Mouse (Mus musculus): ENCODE data around the gene Brinp3. TPM values are rescaled to one million over a fixed set of nuclear protein-coding genes. Genes with fewer than 3 reads are reported as not detected.

Gene Brinp3
- 0.20 and 0.29 TPM in 2 replicates for polyA plus RNA-seq (2014; fragmentation: Nextera tagmentation; extraction: Ambion mirVana)

DNA sequence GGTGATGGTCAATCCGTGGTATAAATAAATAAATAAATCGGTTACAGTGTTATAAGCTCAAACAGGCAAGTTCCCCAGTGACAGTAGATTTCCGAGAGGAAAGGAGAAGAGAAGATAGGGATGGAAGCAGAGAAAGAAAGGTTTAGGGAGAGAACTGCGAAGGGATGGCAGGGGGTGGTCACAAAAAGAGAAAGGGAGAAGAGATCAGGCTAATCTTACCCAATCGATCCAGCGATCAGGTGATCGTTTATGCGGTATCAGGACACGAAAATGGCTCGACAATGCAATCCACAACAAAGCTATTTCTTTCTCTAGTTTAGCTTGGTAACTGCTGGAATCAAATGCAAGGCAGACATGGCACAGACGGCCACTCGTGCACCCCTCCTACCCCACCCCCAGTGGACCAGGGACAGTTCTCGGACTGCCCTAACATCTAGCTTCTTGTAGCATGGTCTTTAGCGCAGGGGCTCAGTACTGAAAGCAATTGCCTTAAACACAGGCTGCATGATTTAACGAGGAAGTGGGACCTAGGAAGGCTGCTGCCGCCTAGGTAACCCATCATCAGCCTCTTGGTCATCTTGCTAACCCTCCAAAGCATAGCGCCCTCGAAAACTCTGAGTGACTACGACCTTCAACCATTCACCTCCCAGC lies at the start of gene Brinp3:
Gene Brinp3, plus strand, starts transcription at position 80 of the 651 bp plus-strand sequence.
- no peak within 1 kb of the TSS for H3K27ac ChIP-seq (replicated peaks; ENCODE audit: low read depth, low read length)
- H3K27me3 ChIP-seq (ENCODE audit: control insufficient read depth, insufficient read depth, low read length) = peaks cover 24% of the 10 kb centered on the region
- peak within 1 kb of the TSS; percentile 35; the same call in 1 of the 2 replicates for H3K4me2 ChIP-seq (ENCODE audit: low read depth, severe bottlenecking)
- H3K4me3 ChIP-seq (ENCODE audit: low read depth, low read length) = peak within 1 kb of the TSS; percentile 9
- no peaks in the 10 kb centered on the region for H3K36me3 ChIP-seq (ENCODE audit: control insufficient read depth, insufficient read depth, low read length)
- DNase-seq (ENCODE audit: low spot score) (peak; percentile 28), ATAC-seq (ENCODE audit: insufficient number of reproducible peaks, low FRiP score, low TSS enrichment, low read depth) (no peak)
- WGBS = 4% methylated on average over 19 of the region's 19 CpGs
- H3K4me1 ChIP-seq (ENCODE audit: control insufficient read depth, insufficient read depth, low read length) = no peaks in the 10 kb centered on the region
- no peaks in the 10 kb centered on the region for H3K9me3 ChIP-seq (ENCODE audit: control insufficient read depth, low read length)
- H3K9ac ChIP-seq (ENCODE audit: low read length) = no peak within 1 kb of the TSS

DNA sequence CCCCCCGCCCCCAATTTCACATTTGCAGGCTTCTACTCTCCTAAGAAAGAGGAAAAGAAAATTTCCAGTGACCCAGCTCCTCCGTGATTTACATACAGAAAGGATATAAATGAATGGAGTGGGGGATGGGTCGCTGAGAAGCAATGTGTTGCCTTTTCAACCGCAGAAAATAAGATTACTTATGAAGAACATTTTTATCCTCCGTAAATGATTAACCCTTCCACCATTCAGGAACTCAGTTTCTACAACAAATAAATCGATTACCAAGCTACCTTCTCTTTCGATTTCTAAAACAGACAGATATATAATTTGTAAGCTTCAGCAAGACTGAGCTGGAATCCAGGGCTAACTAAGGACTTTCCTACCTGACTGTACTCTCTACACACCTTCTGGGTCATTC lies 339 bp upstream of the Brinp3 start:
- Histone ChIP-seq H3K9me3 (ENCODE audit: control insufficient read depth, low read length) (no peaks in the 10 kb centered on the region), H3K4me3 (ENCODE audit: low read depth, low read length) (no peak overlapping the region), H3K4me1 (ENCODE audit: control insufficient read depth, insufficient read depth, low read length) (no peaks in the 10 kb centered on the region), H3K4me2 (ENCODE audit: low read depth, severe bottlenecking) (peak overlapping the region; percentile 35; the same call in 1 of the 2 replicates), H3K27ac (replicated peaks; ENCODE audit: low read depth, low read length) (no peak overlapping the region), H3K27me3 (ENCODE audit: control insufficient read depth, insufficient read depth, low read length) (peaks cover 24% of the 10 kb centered on the region), H3K9ac (ENCODE audit: low read length) (no peak overlapping the region), H3K36me3 (ENCODE audit: control insufficient read depth, insufficient read depth, low read length) (no peaks in the 10 kb centered on the region)
- WGBS = 12% methylated on average over 7 of the region's 7 CpGs
- ATAC-seq (ENCODE audit: insufficient number of reproducible peaks, low FRiP score, low TSS enrichment, low read depth) = no peak
- DNase-seq (ENCODE audit: low spot score) = no peak

- 4% methylated on average over 3 of the region's 3 CpGs for WGBS
- H3K4me2 ChIP-seq (ENCODE audit: low read depth, severe bottlenecking) = peak overlapping the region; percentile 35; the same call in 1 of the 2 replicates
- no peaks in the 10 kb centered on the region for H3K9me3 ChIP-seq (ENCODE audit: control insufficient read depth, low read length)
- no peak overlapping the region for H3K27ac ChIP-seq (replicated peaks; ENCODE audit: low read depth, low read length)
- H3K36me3 ChIP-seq (ENCODE audit: control insufficient read depth, insufficient read depth, low read length) = no peaks in the 10 kb centered on the region
- DNase-seq (ENCODE audit: low spot score) = no peak
- H3K9ac ChIP-seq (ENCODE audit: low read length) = no peak overlapping the region
- ATAC-seq (ENCODE audit: insufficient number of reproducible peaks, low FRiP score, low TSS enrichment, low read depth) = no peak
- H3K27me3 ChIP-seq (ENCODE audit: control insufficient read depth, insufficient read depth, low read length) = peaks cover 24% of the 10 kb centered on the region
- no peaks in the 10 kb centered on the region for H3K4me1 ChIP-seq (ENCODE audit: control insufficient read depth, insufficient read depth, low read length)
- H3K4me3 ChIP-seq (ENCODE audit: low read depth, low read length) = no peak overlapping the region
These were observed 826 bp downstream of the Brinp3 start for GRCm38 (mm10) chr1:146495386-146495785.

GRCm38 (mm10) chr1:146497381-146498081 lies 3.0 kb downstream of the Brinp3 start:
- Histone ChIP-seq H3K9ac (ENCODE audit: low read length) (0 out of 2 replicates have a peak overlapping the region, but pooled peaks have one; percentile 2), H3K9me3 (ENCODE audit: control insufficient read depth, low read length) (no peaks in the 10 kb centered on the region), H3K27me3 (ENCODE audit: control insufficient read depth, insufficient read depth, low read length) (peaks cover 24% of the 10 kb centered on the region), H3K4me3 (ENCODE audit: low read depth, low read length) (peak overlapping the region; percentile 35), H3K4me1 (ENCODE audit: control insufficient read depth, insufficient read depth, low read length) (no peaks in the 10 kb centered on the region), H3K27ac (replicated peaks; ENCODE audit: low read depth, low read length) (no peak overlapping the region), H3K4me2 (ENCODE audit: low read depth, severe bottlenecking) (peak overlapping the region; percentile 79), H3K36me3 (ENCODE audit: control insufficient read depth, insufficient read depth, low read length) (no peaks in the 10 kb centered on the region)
- under 1% methylated on average over 28 of the region's 28 CpGs for WGBS
- peak; percentile 63 for DNase-seq (ENCODE audit: low spot score)
- ATAC-seq (ENCODE audit: insufficient number of reproducible peaks, low FRiP score, low TSS enrichment, low read depth) = peak; percentile 76

- no peaks in the 10 kb centered on the region for H3K36me3 ChIP-seq (ENCODE audit: control insufficient read depth, insufficient read depth, low read length)
- WGBS = under 1% methylated on average over 16 of the region's 16 CpGs
- no peak overlapping the region for H3K27ac ChIP-seq (replicated peaks; ENCODE audit: low read depth, low read length)
- peak overlapping the region; percentile 35 for H3K4me3 ChIP-seq (ENCODE audit: low read depth, low read length)
- peaks cover 24% of the 10 kb centered on the region for H3K27me3 ChIP-seq (ENCODE audit: control insufficient read depth, insufficient read depth, low read length)
- DNase-seq (ENCODE audit: low spot score) (peak; percentile 55), ATAC-seq (ENCODE audit: insufficient number of reproducible peaks, low FRiP score, low TSS enrichment, low read depth) (peak; percentile 49)
- H3K4me2 ChIP-seq (ENCODE audit: low read depth, severe bottlenecking) = peak overlapping the region; percentile 79
- no peaks in the 10 kb centered on the region for H3K9me3 ChIP-seq (ENCODE audit: control insufficient read depth, low read length)
- 0 out of 2 replicates have a peak overlapping the region, but pooled peaks have one; percentile 2 for H3K9ac ChIP-seq (ENCODE audit: low read length)
- H3K4me1 ChIP-seq (ENCODE audit: control insufficient read depth, insufficient read depth, low read length) = no peaks in the 10 kb centered on the region
These were observed 3.7 kb downstream of the Brinp3 start for GRCm38 (mm10) chr1:146498085-146498779.

DNA sequence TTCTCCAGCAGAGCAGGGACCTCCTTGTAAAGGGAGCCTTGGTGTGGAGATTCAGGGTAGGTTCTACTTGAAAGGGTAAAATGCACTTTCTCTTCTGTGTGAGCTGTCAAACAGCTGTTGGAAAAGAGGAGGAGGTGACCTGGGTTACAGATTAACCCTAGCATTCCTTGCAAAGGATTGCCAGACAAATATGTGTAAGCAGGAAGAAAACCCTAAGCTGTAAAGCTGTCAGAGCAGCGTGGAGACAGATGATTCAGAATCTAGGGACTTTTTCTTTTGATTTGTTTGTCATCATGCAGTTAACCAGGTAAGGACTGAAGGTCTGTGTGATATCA lies 4.2 kb downstream of the Brinp3 start:
- no peak for ATAC-seq (ENCODE audit: insufficient number of reproducible peaks, low FRiP score, low TSS enrichment, low read depth)

DNA sequence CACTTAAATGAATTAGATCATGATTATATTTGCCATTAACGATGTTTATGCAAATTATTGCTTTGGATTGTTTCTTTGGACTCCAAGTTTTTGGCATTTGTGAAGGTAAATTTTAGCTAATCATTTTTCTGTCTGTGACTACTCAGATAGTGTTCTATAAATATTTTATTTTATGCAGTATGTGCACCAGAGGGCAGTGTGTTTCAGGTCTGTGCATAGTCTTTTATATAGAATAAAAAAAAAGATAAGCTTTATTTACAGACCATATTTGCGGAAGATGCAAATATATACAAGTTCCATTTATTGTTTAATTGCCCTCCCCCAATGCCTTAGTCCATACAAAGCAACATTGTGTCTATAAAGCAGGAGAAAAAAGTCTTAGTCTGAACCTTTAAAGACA lies 20.8 kb downstream of the Brinp3 start:
- Histone ChIP-seq H3K9me3 (ENCODE audit: control insufficient read depth, low read length) (no peaks in the 10 kb centered on the region), H3K9ac (ENCODE audit: low read length) (no peak overlapping the region), H3K4me1 (ENCODE audit: control insufficient read depth, insufficient read depth, low read length) (no peaks in the 10 kb centered on the region), H3K4me2 (ENCODE audit: low read depth, severe bottlenecking) (no peak overlapping the region), H3K27ac (replicated peaks; ENCODE audit: low read depth, low read length) (no peak overlapping the region), H3K27me3 (ENCODE audit: control insufficient read depth, insufficient read depth, low read length) (no peaks in the 10 kb centered on the region), H3K36me3 (ENCODE audit: control insufficient read depth, insufficient read depth, low read length) (no peaks in the 10 kb centered on the region), H3K4me3 (ENCODE audit: low read depth, low read length) (no peak overlapping the region)
- WGBS = 80% methylated on average over 2 of the region's 2 CpGs
- DNase-seq (ENCODE audit: low spot score) (no peak), ATAC-seq (ENCODE audit: insufficient number of reproducible peaks, low FRiP score, low TSS enrichment, low read depth) (no peak)

More for the DNA sequence above, 4.2 kb downstream of the Brinp3 start:
- 7% methylated on average over 1 of the region's 1 CpGs for WGBS
- H3K36me3 ChIP-seq (ENCODE audit: control insufficient read depth, insufficient read depth, low read length) = no peaks in the 10 kb centered on the region
- no peak overlapping the region for H3K27ac ChIP-seq (replicated peaks; ENCODE audit: low read depth, low read length)
- no peak for DNase-seq (ENCODE audit: low spot score)
- no peak overlapping the region for H3K9ac ChIP-seq (ENCODE audit: low read length)
- H3K4me3 ChIP-seq (ENCODE audit: low read depth, low read length) = no peak overlapping the region
- H3K27me3 ChIP-seq (ENCODE audit: control insufficient read depth, insufficient read depth, low read length) = peaks cover 24% of the 10 kb centered on the region
- H3K9me3 ChIP-seq (ENCODE audit: control insufficient read depth, low read length) = no peaks in the 10 kb centered on the region
- peak overlapping the region; percentile 79; the same call in 1 of the 2 replicates for H3K4me2 ChIP-seq (ENCODE audit: low read depth, severe bottlenecking)
- H3K4me1 ChIP-seq (ENCODE audit: control insufficient read depth, insufficient read depth, low read length) = no peaks in the 10 kb centered on the region

DNA sequence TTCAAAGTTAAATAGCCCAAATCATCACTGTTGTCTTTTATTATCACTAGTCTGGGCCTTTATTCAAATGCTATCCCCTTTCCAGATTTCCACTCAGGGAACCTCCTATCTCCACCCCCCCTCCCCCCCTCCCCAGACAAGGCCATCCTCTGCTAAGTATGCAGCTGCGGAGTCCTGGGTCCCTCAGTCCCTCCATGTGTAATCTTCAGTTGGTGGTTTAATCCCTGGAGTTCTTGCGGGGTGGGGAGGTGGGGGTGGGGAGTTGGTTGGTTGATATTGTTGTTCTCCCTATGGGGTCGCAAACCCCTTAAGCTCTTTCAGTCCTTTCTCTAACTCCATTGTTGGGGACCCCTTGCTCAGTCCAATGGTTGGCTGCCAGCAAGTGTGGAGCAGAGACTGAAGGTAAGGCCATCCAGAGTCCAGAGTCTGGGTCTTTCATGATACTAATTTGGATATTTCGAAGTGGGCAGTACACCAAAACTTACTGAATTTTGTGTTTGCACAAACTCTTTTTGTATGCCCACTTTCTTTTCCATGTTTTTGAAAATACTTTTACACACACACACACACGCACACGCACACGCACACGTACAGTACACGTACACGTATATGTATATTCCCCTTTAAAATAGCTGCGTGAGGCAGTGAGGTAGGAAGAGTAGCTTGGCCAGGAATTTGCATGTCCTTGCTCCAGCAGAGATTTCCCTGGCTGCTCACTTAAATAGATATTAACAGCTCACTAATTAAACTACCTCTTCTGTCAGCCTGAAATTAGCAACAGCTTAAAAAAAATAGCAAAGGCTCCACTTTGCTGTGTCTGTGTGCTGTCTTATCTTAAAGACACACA lies 29.4 kb downstream of the Brinp3 start:
- no peak overlapping the region for H3K9ac ChIP-seq (ENCODE audit: low read length)
- ATAC-seq (ENCODE audit: insufficient number of reproducible peaks, low FRiP score, low TSS enrichment, low read depth) (no peak), DNase-seq (ENCODE audit: low spot score) (no peak)
- H3K4me1 ChIP-seq (ENCODE audit: control insufficient read depth, insufficient read depth, low read length) = no peaks in the 10 kb centered on the region
- no peak overlapping the region for H3K4me3 ChIP-seq (ENCODE audit: low read depth, low read length)
- H3K36me3 ChIP-seq (ENCODE audit: control insufficient read depth, insufficient read depth, low read length) = no peaks in the 10 kb centered on the region
- H3K27me3 ChIP-seq (ENCODE audit: control insufficient read depth, insufficient read depth, low read length) = no peaks in the 10 kb centered on the region
- H3K9me3 ChIP-seq (ENCODE audit: control insufficient read depth, low read length) = no peaks in the 10 kb centered on the region
- 72% methylated on average over 11 of the region's 11 CpGs for WGBS
- H3K27ac ChIP-seq (replicated peaks; ENCODE audit: low read depth, low read length) = no peak overlapping the region
- H3K4me2 ChIP-seq (ENCODE audit: low read depth, severe bottlenecking) = no peak overlapping the region
